Mouse (Mus musculus): ENCODE results near the gene Stk25.

The Stk25 gene

DNA sequence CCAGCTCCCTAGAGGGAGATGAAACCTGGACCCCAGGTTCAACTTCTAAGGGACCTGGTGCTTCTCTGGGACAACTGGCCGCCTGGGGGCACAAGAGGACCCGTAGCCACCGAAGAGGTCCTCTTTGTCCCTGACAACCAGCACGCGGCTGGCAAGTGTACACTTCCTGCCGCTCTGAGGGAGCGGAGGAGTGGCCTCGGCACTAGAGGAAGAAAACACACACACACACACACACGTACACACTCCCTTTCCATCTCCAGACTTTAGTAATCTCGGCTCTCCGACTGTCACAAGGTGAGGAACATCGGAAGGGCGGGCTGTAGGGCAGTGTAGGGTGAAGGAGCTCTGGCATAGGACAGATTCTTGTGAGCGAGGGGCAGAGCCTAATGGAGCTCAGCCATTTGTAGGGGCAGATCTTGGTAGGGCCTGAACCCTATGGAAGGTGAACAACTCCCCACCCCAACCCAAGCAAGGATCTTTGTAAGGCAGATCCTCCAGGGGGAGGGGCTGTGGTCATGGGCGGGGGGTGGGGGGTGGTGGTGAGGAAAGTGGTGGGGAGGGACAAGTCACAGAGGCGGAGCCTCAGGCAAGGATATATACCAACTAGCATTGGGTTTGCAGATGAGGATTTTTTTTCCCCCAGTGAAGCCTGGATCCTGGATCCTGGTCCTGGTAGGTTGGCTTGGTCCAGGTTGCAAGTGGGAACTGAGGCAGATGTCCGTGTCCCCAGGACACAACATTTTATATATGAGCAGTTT lies 10.5 kb upstream of the Stk25 start:
- peak; percentile 38 for DNase-seq

DNA sequence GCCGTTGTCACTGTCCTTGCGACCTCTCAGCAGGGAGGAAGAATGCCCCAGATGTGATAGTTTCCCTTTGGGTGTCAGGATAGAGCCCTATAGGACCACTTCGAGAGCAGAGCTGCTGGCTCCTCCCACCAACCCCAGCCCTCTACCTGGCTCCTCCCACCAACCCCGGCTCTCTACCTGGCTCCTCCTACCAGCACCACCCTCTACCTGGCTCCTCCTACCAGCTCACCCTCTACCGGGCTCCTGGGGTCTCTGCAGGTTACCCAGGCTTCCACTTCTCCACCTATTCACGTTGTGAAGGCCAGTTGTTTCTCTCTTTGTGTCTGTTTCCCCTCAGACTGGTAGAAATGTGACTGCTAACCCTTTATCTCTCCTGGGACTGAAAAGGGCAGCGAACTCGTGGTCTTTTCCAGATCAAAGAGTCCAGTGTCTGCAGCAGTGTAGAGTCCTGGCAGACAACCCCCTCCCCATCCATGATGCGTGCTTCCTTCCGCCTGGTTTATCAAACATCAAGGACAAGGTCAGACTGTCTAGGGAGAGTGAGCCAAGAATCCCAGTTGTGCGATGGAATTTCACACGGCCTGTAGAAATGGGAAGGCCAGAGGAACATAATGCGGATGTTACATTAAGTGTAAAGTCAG lies 9.4 kb upstream of the Stk25 start:
- DNase-seq: no peak

DNA sequence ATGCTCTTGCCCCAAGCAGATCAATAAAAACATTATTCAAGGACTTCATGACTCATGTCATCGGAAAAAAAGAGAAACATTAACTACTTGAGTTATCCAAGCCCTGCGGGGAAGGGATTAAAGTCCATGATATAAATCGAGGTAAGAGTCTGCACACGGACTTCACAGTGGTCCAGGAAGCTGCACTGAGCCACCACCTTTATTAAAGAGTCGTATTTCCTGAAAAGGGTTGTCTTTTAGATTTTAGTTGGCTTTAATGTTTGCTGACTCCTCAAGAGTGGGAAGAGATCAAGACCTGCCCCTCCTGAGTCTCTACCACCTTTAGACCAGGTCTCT lies 1.5 kb downstream of the Stk25 start:
- DNase-seq: no peak

DNA sequence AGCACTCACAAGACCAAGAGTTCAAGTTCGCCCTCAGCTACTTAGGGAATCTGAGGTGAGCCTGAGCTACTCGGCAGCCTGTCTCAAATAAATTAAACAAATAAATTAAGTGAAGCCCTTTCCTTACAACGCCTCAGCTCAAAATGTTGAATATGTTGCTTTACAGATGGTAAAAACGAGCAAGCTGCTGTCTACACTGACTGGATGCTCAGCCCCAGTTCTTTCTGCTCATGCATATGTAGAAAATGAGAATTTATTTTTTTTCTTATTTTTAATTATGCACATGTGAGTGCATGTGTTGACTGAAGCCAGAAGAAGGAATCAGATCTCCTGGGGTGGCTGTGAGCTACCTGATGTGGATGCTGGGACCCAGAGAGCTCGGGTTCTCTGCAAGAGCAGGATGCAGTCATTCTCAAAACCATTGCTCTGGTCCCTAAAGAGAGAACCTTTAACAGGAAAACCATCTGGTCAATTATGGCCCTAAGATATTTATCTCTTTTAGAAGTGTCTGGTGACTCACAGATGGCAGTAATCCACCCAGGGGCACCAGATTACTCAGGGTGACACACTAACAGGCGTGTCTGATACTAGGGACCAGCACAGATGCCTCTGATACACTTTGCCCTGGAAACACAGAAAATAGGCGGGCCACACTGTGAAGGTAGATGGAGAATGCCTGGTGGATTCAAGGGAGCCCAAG lies 2.0 kb downstream of the Stk25 start:
- no peak for DNase-seq

DNA sequence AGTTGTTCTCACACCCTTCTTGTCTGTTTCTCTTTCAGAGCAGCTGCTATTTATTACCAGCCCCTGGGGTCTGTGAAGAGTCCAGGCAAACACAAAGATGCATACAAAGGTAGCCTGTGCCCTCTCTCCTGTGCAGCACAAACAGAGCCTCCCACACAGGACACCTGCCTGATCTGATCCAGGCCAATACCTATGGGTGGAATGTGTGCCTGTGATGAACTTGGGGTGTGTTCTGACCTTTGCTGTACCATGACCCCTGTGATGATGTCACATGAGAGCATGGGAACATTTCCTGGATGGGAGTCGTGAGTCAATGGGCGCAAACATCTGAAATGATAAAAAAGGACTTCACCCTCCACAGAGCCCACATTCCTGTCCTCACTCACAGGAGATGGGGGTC lies 3.7 kb downstream of the Stk25 start:
- no peak for DNase-seq

GRCm38 (mm10) chr1:93654275-93654674 lies 4.2 kb downstream of the Stk25 start:
- DNase-seq: no peak

GRCm38 (mm10) chr1:93649604-93650172 lies 8.8 kb downstream of the Stk25 start:
- no peak for DNase-seq

- no peak for DNase-seq
Observed at GRCm38 (mm10) chr1:93642692-93643091, 15.8 kb downstream of the Stk25 start.

DNA sequence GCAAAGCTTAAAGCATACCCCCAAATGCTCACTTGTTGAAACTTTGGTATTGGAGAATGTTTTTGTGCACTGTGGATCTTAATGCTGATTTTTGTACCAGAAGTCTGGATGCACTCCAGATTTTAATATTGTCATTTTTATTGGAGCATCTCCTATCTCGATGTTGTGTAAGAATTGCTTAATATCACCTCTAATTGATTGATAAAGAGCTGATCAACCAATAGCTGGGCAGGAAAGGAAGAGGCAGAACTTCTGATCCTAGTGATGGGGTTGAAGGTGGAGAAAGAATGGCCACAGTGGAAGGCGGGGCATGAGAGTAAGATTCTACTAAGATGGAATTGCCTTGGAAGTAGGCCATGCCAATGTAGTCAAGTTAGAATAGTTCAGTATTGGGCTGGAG lies 16.5 kb downstream of the Stk25 start:
- DNase-seq: no peak

GRCm38 (mm10) chr1:93636211-93636897 lies 22.1 kb downstream of the Stk25 start:
- DNase-seq: no peak

DNA sequence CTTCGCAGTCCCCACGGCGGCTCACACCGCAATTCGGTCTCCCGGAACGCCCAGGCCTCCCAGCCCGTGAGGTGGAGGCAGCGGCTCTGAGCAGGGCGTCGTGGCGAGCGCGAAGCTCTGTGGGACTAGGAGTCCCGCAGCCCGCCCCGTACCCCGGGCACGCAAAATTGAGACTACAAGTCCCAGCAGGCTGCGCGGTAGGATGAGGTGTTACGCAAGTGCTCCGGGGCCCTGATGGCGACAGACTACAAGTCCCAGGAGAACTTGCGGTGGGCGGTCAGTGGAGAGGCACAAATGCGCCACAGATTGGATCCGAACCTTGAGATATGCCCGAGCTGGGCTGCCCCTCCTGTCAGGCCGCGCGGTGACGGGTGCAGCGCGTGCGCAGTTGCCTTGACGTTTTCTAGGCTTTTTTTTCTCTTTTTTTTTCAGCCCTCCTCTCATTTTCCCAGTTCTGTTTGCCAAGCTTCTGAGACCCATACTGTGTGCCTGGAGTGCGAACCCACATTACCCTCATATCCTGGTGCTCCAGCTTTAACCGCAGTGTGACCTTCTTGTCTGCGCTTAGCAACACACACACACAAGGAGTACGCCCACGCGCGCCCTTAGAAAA lies 22.8 kb downstream of the Stk25 start:
- DNase-seq: peak; percentile 98

GRCm38 (mm10) chr1:93635091-93635579 lies 23.3 kb downstream of the Stk25 start:
- no peak for DNase-seq

GRCm38 (mm10) chr1:93634481-93634891 lies 24.0 kb downstream of the Stk25 start:
- DNase-seq: no peak

DNA sequence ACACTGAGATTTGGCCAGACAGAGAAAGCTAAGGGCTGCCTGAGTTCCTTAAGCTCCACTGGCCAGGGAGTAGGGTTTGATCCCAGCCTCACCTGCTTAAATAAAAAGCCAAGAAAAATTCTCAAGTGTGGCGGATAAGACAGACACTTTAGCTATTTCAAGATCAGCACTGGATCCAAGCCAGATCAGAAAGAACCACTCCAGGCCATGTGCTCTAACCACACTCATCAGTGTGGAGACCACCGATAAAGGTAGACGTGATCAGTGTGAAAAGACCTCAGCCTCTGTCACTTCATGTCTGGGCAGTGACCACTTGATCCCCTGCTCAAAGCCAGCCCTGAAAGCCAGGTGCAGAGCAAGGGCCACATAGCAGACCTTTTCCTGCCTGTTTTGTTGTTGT lies 25.7 kb downstream of the Stk25 start:
- DNase-seq: no peak

DNA sequence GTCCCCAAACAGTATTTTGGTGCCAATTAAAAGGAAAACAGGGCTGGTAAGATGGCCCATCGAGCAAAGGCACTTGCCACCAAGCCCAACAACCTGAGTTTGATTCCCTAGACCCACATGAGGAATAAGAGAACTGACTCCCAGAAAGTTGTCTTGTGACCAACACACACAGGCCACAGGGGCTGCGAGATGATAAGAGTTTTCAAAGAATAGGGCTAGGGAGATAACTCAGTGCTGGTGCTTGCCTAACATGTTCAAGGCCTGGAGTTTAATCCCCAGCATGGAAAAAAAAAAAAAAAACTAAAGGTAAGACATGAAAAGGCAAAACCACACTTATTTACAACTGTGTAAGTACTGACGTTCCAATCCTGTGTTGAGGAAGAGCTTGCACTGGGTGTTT lies 27.7 kb downstream of the Stk25 start:
- no peak for DNase-seq

DNA sequence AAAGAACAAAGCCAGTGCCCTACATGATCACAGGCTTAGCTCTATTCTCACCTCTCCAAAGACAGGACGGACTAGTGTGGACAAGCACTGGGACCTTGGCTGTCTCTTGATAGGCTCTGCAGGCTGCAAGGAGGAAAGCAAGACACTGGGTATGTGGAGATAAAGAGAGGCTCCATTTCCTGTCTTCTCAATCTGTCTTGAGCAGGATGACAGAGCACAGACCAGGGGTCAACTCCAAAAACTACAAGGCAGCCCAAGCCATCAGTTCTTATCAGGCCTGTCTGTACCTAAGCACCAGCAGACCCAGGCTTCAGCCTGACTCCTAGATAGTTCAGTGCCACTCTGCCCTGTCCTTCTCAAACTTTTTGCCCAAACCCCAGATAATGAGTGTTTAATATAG lies 34.0 kb downstream of the Stk25 start:
- DNase-seq: no peak

DNA sequence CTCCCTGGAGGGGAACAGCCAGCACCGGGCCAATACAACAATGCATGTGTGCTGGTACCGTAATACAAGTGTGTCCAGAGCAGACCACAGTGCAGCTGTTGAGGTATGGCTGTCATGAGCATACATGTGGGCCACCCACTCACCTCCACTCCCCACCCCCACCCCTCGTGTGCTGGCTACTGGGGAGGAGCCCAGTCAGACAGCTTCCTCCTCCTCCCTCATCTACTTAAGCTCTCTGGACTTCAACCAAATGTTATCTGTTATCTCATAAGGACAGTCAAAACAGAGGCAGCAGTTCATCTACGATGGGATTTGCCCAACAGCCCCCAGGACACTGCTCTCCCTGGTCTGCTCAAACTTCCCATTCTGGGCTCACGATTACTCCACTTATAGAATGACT lies 39.5 kb downstream of the Stk25 start:
- no peak for DNase-seq

- no peak for DNase-seq
Observed at GRCm38 (mm10) chr1:93618059-93618748, 40.3 kb downstream of the Stk25 start.

DNA sequence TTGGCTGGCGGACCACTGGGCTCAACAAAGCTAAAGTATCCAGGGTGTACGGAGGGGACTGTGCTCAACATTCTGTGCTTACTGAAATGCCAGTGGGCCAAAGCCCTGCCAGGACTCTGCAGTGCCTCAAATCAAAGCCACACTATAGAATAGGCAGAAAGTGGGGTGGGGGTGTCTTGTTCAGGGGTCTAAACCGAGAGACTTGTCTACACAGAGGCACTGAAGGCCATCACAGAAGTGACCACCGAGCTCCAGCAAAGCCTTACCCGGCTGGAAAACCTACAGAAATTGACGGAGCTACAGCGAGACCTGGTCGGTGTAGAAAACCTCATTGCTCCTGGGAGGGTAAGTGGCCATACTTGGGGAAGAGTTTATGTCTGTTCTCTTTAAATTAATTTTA lies 48.7 kb downstream of the Stk25 start:
- no peak for DNase-seq

DNA sequence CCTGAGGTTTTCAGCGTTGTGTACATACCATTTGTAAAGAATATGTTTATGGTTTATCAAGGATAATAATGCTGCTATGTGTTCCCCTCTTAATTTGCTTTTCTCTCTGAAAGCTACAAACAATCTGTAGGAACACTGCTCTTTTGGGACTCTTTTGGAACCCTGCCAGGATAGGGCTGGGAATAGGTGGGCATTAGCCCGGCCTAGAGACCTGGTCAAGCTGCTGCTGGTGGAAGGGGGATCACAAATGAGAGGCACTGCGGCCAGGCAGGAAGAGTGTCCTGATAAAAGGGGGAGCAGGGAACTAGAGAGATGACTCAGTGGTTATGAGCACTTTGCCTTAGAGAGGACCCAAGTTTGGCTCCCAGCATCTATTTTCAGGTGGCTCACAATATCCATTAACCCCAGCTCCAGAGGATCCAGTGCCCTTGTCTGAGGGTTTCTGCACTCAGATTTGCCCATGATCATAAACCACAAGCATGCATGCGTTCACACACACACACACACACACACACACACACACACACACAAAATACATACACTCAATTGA lies 49.7 kb downstream of the Stk25 start:
- DNase-seq: no peak

Measured in cerebellum, adult 11 months (tissue).